Mouse (Mus musculus) MEL (cell line): Measurements from ENCODE around the gene Hnrnpll.

Source experiments
- CTCF ChIP-seq, 3 experiments: IDR thresholded peaks in 2 of 3; conservative IDR thresholded peaks in 1 of 3; 2 replicates each; pipeline ENCODE4 v1.5.1; 2011 to 2012; ENCODE audit warnings: low read length in 3 of 3, low read depth in 2 of 3, mild to moderate bottlenecking in 2 of 3, improper control_type of control experiment in 1 of 3, inconsistent platforms in 1 of 3, mixed read lengths in 1 of 3, moderate library complexity in 1 of 3; ENCODE audit not compliant: control insufficient read depth in 1 of 3, insufficient read depth in 1 of 3, poor library complexity in 1 of 3, severe bottlenecking in 1 of 3
- MAX ChIP-seq: IDR thresholded peaks from 2 replicates; pipeline ENCODE4 v1.6.1; 2011; ENCODE audit warnings: low read length, improper control_type of control experiment
- MEF2A ChIP-seq: IDR thresholded peaks from 2 replicates; pipeline ENCODE4 v1.6.1; 2014; ENCODE audit warnings: low read depth, mild to moderate bottlenecking, inconsistent platforms, low read length, improper control_type of control experiment; ENCODE audit not compliant: poor library complexity, insufficient replicate concordance, severe bottlenecking; ENCODE audit errors: extremely low read depth
- POLR2A ChIP-seq, 2 experiments: IDR thresholded peaks; 2 replicates each; pipeline ENCODE4 v1.6.1; 2011 to 2012; ENCODE audit warnings: low read length in 2 of 2, mild to moderate bottlenecking in 2 of 2, control low read depth in 1 of 2, improper control_type of control experiment in 1 of 2, low read depth in 1 of 2, moderate library complexity in 1 of 2; ENCODE audit not compliant: control insufficient read depth in 1 of 2, insufficient read depth in 1 of 2, poor library complexity in 1 of 2

DNA sequence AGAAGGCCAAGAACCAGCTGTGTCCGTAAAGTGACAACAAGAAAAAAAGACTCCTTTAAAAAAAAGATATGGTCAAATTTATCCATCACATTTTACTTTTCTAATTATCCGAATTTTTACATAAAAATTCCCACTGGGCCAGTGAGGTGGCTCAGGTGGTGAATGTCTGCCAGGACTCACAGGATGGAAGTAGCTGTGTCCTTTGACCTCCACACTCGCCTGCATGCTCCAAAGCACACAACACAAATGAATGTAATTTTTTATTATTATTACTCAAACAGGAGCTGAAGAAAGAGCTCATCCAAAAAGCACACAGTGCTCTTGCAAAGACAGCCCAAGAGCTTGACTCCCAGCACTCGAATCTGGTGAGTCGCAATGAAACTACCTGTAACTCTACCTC, 2.0 kb downstream of the Hnrnpll start:
- TF ChIP-seq CTCF (IDR thresholded peaks at IDR 0.05 in 2 of 3, conservative IDR thresholded peaks at IDR 0.05 in 1 of 3; ENCODE audit: control insufficient read depth in 1 of 3, insufficient read depth in 1 of 3, low read depth in 2 of 3, low read length in 3 of 3, poor library complexity in 1 of 3, severe bottlenecking in 1 of 3) (no peak), MAX (no peak), POLR2A (IDR thresholded peaks at IDR 0.05; ENCODE audit: control insufficient read depth in 1 of 2, insufficient read depth in 1 of 2, low read depth in 1 of 2, low read length in 2 of 2, poor library complexity in 1 of 2) (no peak), MEF2A (no peak)
